Mouse (Mus musculus): ENCODE results near the gene Lama2. TPM values are rescaled to one million over a fixed set of nuclear protein-coding genes. Genes with fewer than 3 reads are reported as not detected.

Lama2 gene
- polyA plus RNA-seq (2015; fragmentation: Nextera tagmentation; extraction: Ambion mirVana) = 5.8 and 7.4 TPM in 2 replicates

GRCm38 (mm10) chr10:27619658-27620057, at the start of gene Lama2:
TSS of gene Lama2 (minus strand) at chr10:27619758.
- Histone ChIP-seq H3K27me3 (replicated peaks; ENCODE audit: control insufficient read depth, insufficient read depth, low read length) (0 out of 2 replicates have a peak, but pooled peaks cover 2% of the 10 kb centered on the region), H3K36me3 (ENCODE audit: control insufficient read depth, insufficient read depth, low read length) (no peaks in the 10 kb centered on the region), H3K4me2 (ENCODE audit: low read length) (no peak within 1 kb of the TSS), H3K27ac (ENCODE audit: low read depth, low read length) (no peak within 1 kb of the TSS), H3K9me3 (ENCODE audit: control insufficient read depth, low read length) (0 out of 2 replicates have a peak, but pooled peaks cover 4% of the 10 kb centered on the region), H3K4me3 (ENCODE audit: low read length) (no peak within 1 kb of the TSS), H3K9ac (ENCODE audit: low read depth, low read length) (no peak within 1 kb of the TSS), H3K4me1 (ENCODE audit: control insufficient read depth, insufficient read depth, low read depth, low read length) (peaks cover 4% of the 10 kb centered on the region)
- 87% methylated on average over 3 of the region's 3 CpGs for WGBS
- ATAC-seq = no peak

DNA sequence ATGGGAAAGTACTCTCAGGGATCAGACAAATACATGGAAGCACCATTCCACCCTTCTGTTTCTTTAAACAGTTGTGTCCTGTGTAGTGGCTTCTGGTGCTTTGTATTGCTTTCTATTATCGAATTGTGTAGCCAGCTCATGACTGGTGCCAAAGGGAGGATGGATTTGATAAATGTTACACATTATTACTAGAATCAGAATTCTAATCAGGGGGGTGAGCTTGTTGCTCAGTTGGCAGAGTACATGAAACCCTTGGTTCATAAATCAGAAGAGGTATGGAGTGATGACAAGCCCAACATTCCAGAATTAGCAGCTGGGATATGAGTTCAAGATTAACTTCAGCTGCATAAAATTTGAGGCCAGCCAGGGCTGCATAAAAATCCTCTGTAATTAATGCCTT, 44.8 kb upstream of the Lama2 start:
- no peak overlapping the region for H3K4me3 ChIP-seq (ENCODE audit: low read length)
- H3K36me3 ChIP-seq (ENCODE audit: control insufficient read depth, insufficient read depth, low read length) = no peaks in the 10 kb centered on the region
- no peak for ATAC-seq
- no peak overlapping the region for H3K9ac ChIP-seq (ENCODE audit: low read depth, low read length)
- no peak overlapping the region for H3K27ac ChIP-seq (ENCODE audit: low read depth, low read length)
- H3K9me3 ChIP-seq (ENCODE audit: control insufficient read depth, low read length) = no peaks in the 10 kb centered on the region
- WGBS = 78% methylated on average over 1 of the region's 1 CpGs
- H3K4me1 ChIP-seq (ENCODE audit: control insufficient read depth, insufficient read depth, low read depth, low read length) = no peaks in the 10 kb centered on the region
- no peak overlapping the region for H3K4me2 ChIP-seq (ENCODE audit: low read length)
- no peaks in the 10 kb centered on the region for H3K27me3 ChIP-seq (replicated peaks; ENCODE audit: control insufficient read depth, insufficient read depth, low read length)

- Histone ChIP-seq H3K27ac (ENCODE audit: low read depth, low read length) (no peak overlapping the region), H3K4me3 (ENCODE audit: low read length) (no peak overlapping the region), H3K36me3 (ENCODE audit: control insufficient read depth, insufficient read depth, low read length) (no peaks in the 10 kb centered on the region), H3K27me3 (replicated peaks; ENCODE audit: control insufficient read depth, insufficient read depth, low read length) (no peaks in the 10 kb centered on the region), H3K9me3 (ENCODE audit: control insufficient read depth, low read length) (no peaks in the 10 kb centered on the region), H3K4me1 (ENCODE audit: control insufficient read depth, insufficient read depth, low read depth, low read length) (no peaks in the 10 kb centered on the region), H3K4me2 (ENCODE audit: low read length) (no peak overlapping the region), H3K9ac (ENCODE audit: low read depth, low read length) (no peak overlapping the region)
- ATAC-seq = no peak
- 76% methylated on average over 1 of the region's 1 CpGs for WGBS
These were observed 43.8 kb upstream of the Lama2 start for GRCm38 (mm10) chr10:27663396-27663795.

DNA sequence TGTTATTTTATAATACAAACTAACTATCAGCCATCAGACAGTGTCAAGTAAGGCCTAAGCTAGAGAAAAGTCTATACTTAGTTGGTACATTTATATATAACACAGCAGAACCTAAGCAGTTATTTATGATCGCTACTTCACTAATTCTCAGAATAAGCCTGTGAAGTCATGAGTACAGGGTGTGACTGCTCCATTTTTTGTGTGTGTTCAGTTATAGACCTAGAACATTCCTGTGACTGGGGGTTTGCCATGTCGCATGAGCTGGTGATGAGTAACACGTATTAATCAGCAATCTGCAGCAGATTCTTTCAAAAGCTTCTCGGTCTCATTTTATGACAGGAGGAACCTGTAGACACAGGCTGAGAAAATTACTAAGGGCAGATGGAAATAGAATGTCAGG, 34.6 kb upstream of the Lama2 start:
- no peak overlapping the region for H3K4me3 ChIP-seq (ENCODE audit: low read length)
- ATAC-seq = no peak
- no peaks in the 10 kb centered on the region for H3K27me3 ChIP-seq (replicated peaks; ENCODE audit: control insufficient read depth, insufficient read depth, low read length)
- WGBS = 90% methylated on average over 4 of the region's 4 CpGs
- no peak overlapping the region for H3K4me2 ChIP-seq (ENCODE audit: low read length)
- no peaks in the 10 kb centered on the region for H3K36me3 ChIP-seq (ENCODE audit: control insufficient read depth, insufficient read depth, low read length)
- H3K9ac ChIP-seq (ENCODE audit: low read depth, low read length) = no peak overlapping the region
- no peaks in the 10 kb centered on the region for H3K9me3 ChIP-seq (ENCODE audit: control insufficient read depth, low read length)
- H3K4me1 ChIP-seq (ENCODE audit: control insufficient read depth, insufficient read depth, low read depth, low read length) = no peaks in the 10 kb centered on the region
- H3K27ac ChIP-seq (ENCODE audit: low read depth, low read length) = no peak overlapping the region

DNA sequence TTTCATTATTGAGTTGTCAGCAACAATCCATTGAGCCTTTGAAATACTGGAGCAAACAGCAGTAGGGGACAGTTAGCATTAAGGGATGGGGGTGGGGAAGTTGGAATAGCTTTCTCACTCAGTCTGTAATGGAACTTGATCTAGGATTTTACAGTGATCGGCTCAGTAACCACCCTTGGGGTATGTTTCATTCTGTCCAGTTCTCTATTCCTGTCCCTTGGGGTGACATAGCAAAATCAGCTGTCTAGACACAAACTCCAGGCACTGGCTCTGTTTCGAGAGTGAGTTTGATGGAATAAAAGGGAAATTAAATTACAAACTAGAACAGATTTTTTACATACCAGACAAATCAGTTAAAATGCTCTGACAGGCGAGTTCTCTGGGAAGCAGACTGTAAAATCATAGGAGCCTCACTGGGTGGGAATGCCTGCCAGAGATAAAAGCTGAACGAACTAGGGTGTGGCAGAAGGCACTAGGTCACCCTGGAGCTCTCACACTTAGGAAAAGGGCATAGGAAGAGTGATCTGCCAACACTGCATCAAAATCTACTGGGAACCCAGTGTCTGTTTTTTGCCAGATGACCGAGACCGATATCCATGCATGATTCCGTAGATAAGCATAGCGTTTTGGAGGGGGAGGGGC, 33.3 kb upstream of the Lama2 start:
- Histone ChIP-seq H3K27ac (ENCODE audit: low read depth, low read length) (no peak overlapping the region), H3K36me3 (ENCODE audit: control insufficient read depth, insufficient read depth, low read length) (no peaks in the 10 kb centered on the region), H3K9ac (ENCODE audit: low read depth, low read length) (no peak overlapping the region), H3K4me2 (ENCODE audit: low read length) (no peak overlapping the region; the same call in 1 of the 2 replicates), H3K4me3 (ENCODE audit: low read length) (no peak overlapping the region), H3K9me3 (ENCODE audit: control insufficient read depth, low read length) (no peaks in the 10 kb centered on the region), H3K27me3 (replicated peaks; ENCODE audit: control insufficient read depth, insufficient read depth, low read length) (no peaks in the 10 kb centered on the region), H3K4me1 (ENCODE audit: control insufficient read depth, insufficient read depth, low read depth, low read length) (no peaks in the 10 kb centered on the region)
- ATAC-seq = peak; percentile 58
- 51% methylated on average over 8 of the region's 8 CpGs for WGBS

DNA sequence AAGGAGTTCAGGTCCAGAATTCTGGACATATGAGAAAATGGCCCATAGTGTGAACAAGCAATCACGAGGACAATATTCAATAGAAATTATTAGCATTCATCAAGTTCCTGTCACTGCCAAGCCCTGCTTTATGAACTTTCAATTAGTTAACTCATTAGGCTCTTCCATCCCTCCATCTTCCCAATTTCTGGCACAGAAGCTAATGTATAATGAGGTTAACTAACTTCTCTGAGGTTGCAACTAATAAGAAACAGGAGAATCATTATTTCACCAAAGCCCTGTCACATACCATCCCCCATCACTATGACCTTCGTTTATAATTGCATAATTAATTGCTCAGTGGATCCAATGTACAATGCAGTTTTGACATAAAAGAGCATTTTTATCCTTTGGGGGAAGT, 16.2 kb upstream of the Lama2 start:
- no peak overlapping the region for H3K4me3 ChIP-seq (ENCODE audit: low read length)
- WGBS = 63% methylated on average over 2 of the region's 2 CpGs
- no peak overlapping the region for H3K4me2 ChIP-seq (ENCODE audit: low read length)
- ATAC-seq = no peak
- H3K4me1 ChIP-seq (ENCODE audit: control insufficient read depth, insufficient read depth, low read depth, low read length) = no peaks in the 10 kb centered on the region
- H3K27ac ChIP-seq (ENCODE audit: low read depth, low read length) = no peak overlapping the region
- no peaks in the 10 kb centered on the region for H3K36me3 ChIP-seq (ENCODE audit: control insufficient read depth, insufficient read depth, low read length)
- no peaks in the 10 kb centered on the region for H3K9me3 ChIP-seq (ENCODE audit: control insufficient read depth, low read length)
- H3K9ac ChIP-seq (ENCODE audit: low read depth, low read length) = no peak overlapping the region
- H3K27me3 ChIP-seq (replicated peaks; ENCODE audit: control insufficient read depth, insufficient read depth, low read length) = no peaks in the 10 kb centered on the region

- WGBS = 75% methylated on average over 4 of the region's 4 CpGs
These were observed 11.4 kb upstream of the Lama2 start for GRCm38 (mm10) chr10:27631002-27631401.

DNA sequence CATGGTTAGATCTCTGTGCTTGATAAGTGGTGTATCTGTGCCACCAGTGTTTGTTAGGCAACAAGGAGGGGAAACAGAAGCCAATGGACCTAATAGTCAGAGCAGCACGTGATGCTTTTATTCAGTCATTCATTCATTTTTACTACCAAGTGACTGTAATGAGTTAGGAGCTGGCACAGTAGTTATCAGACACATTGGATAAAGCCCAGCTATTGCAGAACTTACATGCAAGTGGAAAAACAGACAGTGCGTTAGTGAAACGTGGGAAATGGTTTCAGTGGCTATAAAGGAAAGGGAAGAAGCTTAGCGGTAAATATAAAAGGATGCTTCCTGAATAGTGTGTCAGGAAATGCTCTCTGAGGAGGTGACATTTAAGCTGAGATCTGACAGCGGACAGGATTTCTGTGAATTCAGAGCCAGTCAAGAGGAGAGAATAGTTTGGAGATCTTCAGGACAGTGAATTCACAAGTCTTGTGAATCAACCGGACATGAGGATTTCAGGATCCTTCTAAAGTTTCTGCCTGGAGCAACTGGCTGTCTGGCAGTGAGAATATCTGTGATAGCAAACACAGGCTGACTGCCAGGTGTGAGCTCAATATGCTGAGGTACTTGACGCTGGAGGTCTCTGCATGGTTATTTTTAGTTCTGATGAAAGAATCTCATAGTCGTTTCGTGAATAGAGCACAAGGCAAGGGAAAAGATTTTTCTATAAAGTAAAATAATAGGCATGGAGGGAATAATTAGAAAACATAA, 2.3 kb upstream of the Lama2 start:
- 0 out of 2 replicates have a peak, but pooled peaks cover 4% of the 10 kb centered on the region for H3K9me3 ChIP-seq (ENCODE audit: control insufficient read depth, low read length)
- 69% methylated on average over 9 of the region's 9 CpGs for WGBS
- no peaks in the 10 kb centered on the region for H3K36me3 ChIP-seq (ENCODE audit: control insufficient read depth, insufficient read depth, low read length)
- H3K27ac ChIP-seq (ENCODE audit: low read depth, low read length) = no peak overlapping the region
- H3K9ac ChIP-seq (ENCODE audit: low read depth, low read length) = no peak overlapping the region
- 0 out of 2 replicates have a peak, but pooled peaks cover 2% of the 10 kb centered on the region for H3K27me3 ChIP-seq (replicated peaks; ENCODE audit: control insufficient read depth, insufficient read depth, low read length)
- H3K4me3 ChIP-seq (ENCODE audit: low read length) = no peak overlapping the region
- H3K4me1 ChIP-seq (ENCODE audit: control insufficient read depth, insufficient read depth, low read depth, low read length) = no peaks in the 10 kb centered on the region
- no peak for ATAC-seq
- H3K4me2 ChIP-seq (ENCODE audit: low read length) = no peak overlapping the region

More at GRCm38 (mm10) chr10:27631002-27631401, 11.4 kb upstream of the Lama2 start:
- no peaks in the 10 kb centered on the region for H3K4me1 ChIP-seq (ENCODE audit: control insufficient read depth, insufficient read depth, low read depth, low read length)
- no peaks in the 10 kb centered on the region for H3K27me3 ChIP-seq (replicated peaks; ENCODE audit: control insufficient read depth, insufficient read depth, low read length)
- H3K36me3 ChIP-seq (ENCODE audit: control insufficient read depth, insufficient read depth, low read length) = no peaks in the 10 kb centered on the region
- no peak overlapping the region for H3K9ac ChIP-seq (ENCODE audit: low read depth, low read length)
- H3K9me3 ChIP-seq (ENCODE audit: control insufficient read depth, low read length) = no peaks in the 10 kb centered on the region
- H3K4me3 ChIP-seq (ENCODE audit: low read length) = no peak overlapping the region
- no peak; the same call in 1 of the 2 replicates for ATAC-seq
- H3K27ac ChIP-seq (ENCODE audit: low read depth, low read length) = no peak overlapping the region
- H3K4me2 ChIP-seq (ENCODE audit: low read length) = no peak overlapping the region

GRCm38 (mm10) chr10:27617522-27618020, 2.0 kb downstream of the Lama2 start:
- H3K4me1 ChIP-seq (ENCODE audit: control insufficient read depth, insufficient read depth, low read depth, low read length) = peaks cover 4% of the 10 kb centered on the region
- H3K4me2 ChIP-seq (ENCODE audit: low read length) = no peak overlapping the region
- no peaks in the 10 kb centered on the region for H3K9me3 ChIP-seq (ENCODE audit: control insufficient read depth, low read length)
- ATAC-seq = no peak
- no peak overlapping the region for H3K4me3 ChIP-seq (ENCODE audit: low read length)
- H3K9ac ChIP-seq (ENCODE audit: low read depth, low read length) = no peak overlapping the region
- no peaks in the 10 kb centered on the region for H3K36me3 ChIP-seq (ENCODE audit: control insufficient read depth, insufficient read depth, low read length)
- H3K27me3 ChIP-seq (replicated peaks; ENCODE audit: control insufficient read depth, insufficient read depth, low read length) = 0 out of 2 replicates have a peak, but pooled peaks cover 2% of the 10 kb centered on the region
- H3K27ac ChIP-seq (ENCODE audit: low read depth, low read length) = no peak overlapping the region
- 89% methylated on average over 4 of the region's 4 CpGs for WGBS

Measured in hindbrain, embryonic 16.5 days (tissue).